Mouse (Mus musculus): Measurements from ENCODE around the gene Pbdc1.
"Not testable (repeated sequence)": the region's sequence is repeated elsewhere in the genome, so short reads cannot be mapped to it uniquely, and the experiment has no call there.

Pbdc1 gene

GRCm38 (mm10) chrX:105079615-105080092, at the start of gene Pbdc1:
Pbdc1 (plus strand) TSS chrX:105079756.
- DNase-seq = peak; percentile 91

GRCm38 (mm10) chrX:105037666-105038065, 41.9 kb upstream of the Pbdc1 start:
- DNase-seq = peak; percentile 0

- no peak for DNase-seq
These were observed 15.3 kb upstream of the Pbdc1 start for GRCm38 (mm10) chrX:105064294-105064693.

- DNase-seq = no peak
These were observed 14.8 kb upstream of the Pbdc1 start for GRCm38 (mm10) chrX:105064801-105065200.

- peak; percentile 85 for DNase-seq
These were observed 9.7 kb upstream of the Pbdc1 start for GRCm38 (mm10) chrX:105069671-105070503.

GRCm38 (mm10) chrX:105079151-105079550, 405 bp upstream of the Pbdc1 start:
- DNase-seq = no peak

- no peak for DNase-seq
These were observed 540 bp downstream of the Pbdc1 start for GRCm38 (mm10) chrX:105080096-105080495.

- not testable (repeated sequence) for DNase-seq
These were observed 3.5 kb downstream of the Pbdc1 start for GRCm38 (mm10) chrX:105083013-105083412.

GRCm38 (mm10) chrX:105104175-105104574, 24.6 kb downstream of the Pbdc1 start:
- peak; percentile 15 for DNase-seq

- DNase-seq = peak; percentile 2
These were observed 35.4 kb downstream of the Pbdc1 start for GRCm38 (mm10) chrX:105114994-105115393.

GRCm38 (mm10) chrX:105120275-105121226, 41.0 kb downstream of the Pbdc1 start, which contains the start of gene Magee1:
Magee1 (plus strand) TSS chrX:105120378.
- DNase-seq = peak; percentile 70

GRCm38 (mm10) chrX:105121227-105121865, 41.8 kb downstream of the Pbdc1 start:
- DNase-seq = peak; percentile 67

- DNase-seq = peak; percentile 7
These were observed 45.3 kb downstream of the Pbdc1 start for GRCm38 (mm10) chrX:105124903-105125302.

- no peak for DNase-seq
These were observed 72.4 kb downstream of the Pbdc1 start for GRCm38 (mm10) chrX:105151872-105152461.

GRCm38 (mm10) chrX:105165007-105165406, 85.5 kb downstream of the Pbdc1 start:
- DNase-seq = not testable (repeated sequence)
